Mouse (Mus musculus) layer of hippocampus, adult 2 months (tissue): ENCODE measurements at regions not wholly inside any gene's neighbourhood (a gene's known extent, or its start where the extent isn't known, plus 50 kb on each side); places are given as distances from the start of the nearest gene placed in this dataset.

Experiments used
- DNase-seq, 2 experiments: peaks; one replicate each; pipeline ENCODE4 v3.0.0; 2022; ENCODE audit warnings: low spot score in 2 of 2
- H3K27ac ChIP-seq: fragments of 200-600 bp; 2 replicates; pipeline ENCODE4 v1.8.1; 2022
- H3K4me3 ChIP-seq: fragments of 200-600 bp; 2 replicates; pipeline ENCODE4 v1.8.1; 2022; ENCODE audit warnings: mild to moderate bottlenecking
- CTCF ChIP-seq: fragments of 200-600 bp; conservative IDR thresholded peaks from 2 replicates; pipeline ENCODE4 v1.8.1; 2022; ENCODE audit warnings: antibody characterized with exemption, mild to moderate bottlenecking, moderate library complexity

GRCm38 (mm10) chr3:35225774-35226365 is 528.0 kb upstream of the Atp11b start:
- no peak for TF ChIP-seq CTCF
- Histone ChIP-seq H3K4me3 (peak overlapping the region; percentile 27), H3K27ac (peak overlapping the region; percentile 43; the same call in 1 of the 2 replicates)
- DNase-seq: no peak

DNA sequence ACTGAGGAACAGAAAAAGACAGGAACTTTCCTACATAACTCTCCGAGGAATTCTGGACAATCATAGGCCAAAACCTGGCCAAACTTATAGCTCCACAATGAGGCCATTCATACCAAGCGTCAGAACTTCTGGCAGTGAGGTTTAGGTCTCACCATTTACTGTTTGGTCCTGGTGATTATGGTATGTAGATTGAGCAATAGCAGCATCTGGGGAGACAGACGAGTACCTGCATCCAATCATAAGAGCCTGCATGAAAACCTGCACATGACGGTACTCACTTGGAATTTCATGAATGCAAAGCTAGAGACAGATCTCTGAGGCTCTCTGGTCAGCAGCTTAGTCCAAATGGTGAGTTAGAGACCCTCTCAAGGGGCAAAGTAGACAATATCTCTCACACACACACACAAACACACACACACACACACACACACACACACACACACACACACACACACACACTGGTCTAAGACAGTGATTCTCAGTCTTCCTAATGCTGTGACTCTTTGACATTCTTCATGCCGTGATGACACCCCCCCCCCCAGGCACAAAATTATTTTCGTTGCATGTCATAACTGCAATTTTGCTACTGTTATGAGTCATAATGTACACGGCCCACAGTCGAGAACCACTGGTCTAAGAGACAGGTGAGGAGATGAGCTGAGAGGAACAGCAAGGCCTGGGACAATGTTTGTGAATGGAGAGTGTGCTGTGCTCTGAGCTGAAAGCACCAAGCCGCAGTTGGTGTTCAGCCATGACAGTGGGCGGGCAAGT is 522.6 kb upstream of the Atp11b start:
- DNase-seq: no peak
- Histone ChIP-seq H3K27ac (no peak overlapping the region), H3K4me3 (no peak overlapping the region)
- no peak for TF ChIP-seq CTCF

DNA sequence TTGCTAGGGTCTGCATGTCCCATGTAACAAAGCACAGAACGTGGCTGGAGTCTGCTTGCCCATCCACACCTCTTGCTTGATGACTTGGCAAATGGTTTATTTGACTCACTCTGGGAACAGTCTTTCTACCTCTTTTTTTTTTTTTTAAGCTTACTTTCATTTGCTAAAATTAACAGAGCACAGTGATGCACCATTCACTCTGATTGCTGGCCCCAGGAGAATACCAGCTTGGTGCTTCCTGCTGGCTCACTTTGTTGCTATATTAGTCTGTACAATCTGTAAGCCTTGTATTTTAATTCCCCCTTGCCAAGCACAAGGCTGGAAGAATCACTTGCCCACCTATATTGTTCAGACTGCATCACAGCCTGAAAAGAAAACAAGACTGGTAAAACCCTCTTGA is 521.4 kb upstream of the Atp11b start:
- Histone ChIP-seq H3K27ac (no peak overlapping the region), H3K4me3 (no peak overlapping the region)
- TF ChIP-seq CTCF: no peak
- DNase-seq: no peak

GRCm38 (mm10) chr3:35235066-35235465 is 518.8 kb upstream of the Atp11b start:
- no peak for TF ChIP-seq CTCF
- no peak overlapping the region for H3K4me3 ChIP-seq
- H3K27ac ChIP-seq: no peak overlapping the region
- DNase-seq: no peak

DNA sequence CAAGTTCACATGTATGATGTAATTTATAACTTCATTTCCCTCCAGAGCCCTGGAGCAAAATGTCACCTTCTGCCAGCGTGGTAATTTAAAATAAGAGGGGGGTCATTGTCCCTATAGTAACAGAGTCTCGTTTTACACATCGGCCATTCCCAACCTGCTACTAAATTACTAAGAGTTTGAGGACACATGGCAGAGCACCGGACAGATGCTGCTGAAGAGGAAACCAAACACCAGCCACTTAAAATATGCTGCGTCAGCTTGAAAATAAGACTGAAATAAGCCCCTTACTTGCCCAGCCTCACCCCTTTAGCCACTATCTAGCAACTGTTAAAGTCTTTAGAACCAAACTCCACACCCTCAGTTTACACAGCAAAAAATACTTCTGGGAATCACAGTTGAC is 518.1 kb upstream of the Atp11b start:
- TF ChIP-seq CTCF: no peak
- DNase-seq: no peak
- Histone ChIP-seq H3K27ac (no peak overlapping the region), H3K4me3 (no peak overlapping the region)

DNA sequence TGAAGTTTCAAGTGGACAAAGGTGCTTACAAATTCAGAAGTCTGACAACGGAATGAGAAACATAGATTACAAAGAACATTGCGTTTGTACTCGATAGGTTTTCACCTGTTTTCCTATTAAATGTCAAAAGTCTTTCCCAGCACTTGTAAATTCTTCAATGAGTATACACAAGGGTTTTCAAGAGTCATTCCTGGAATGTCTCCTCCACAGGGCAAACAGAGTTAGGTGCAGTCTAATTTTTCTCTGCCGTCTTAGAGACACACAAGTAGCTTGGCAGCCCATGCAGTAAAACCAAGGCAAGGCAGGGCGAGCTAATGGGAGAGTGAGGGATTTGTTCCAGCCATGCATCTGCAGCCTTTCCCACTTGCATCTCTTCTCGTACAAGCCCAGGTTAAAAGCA is 516.6 kb upstream of the Atp11b start:
- no peak for DNase-seq
- no peak overlapping the region for H3K4me3 ChIP-seq
- no peak for TF ChIP-seq CTCF
- H3K27ac ChIP-seq: no peak overlapping the region

GRCm38 (mm10) chr3:35242349-35242748 is 511.6 kb upstream of the Atp11b start:
- TF ChIP-seq CTCF: no peak
- no peak overlapping the region for H3K4me3 ChIP-seq
- no peak overlapping the region for H3K27ac ChIP-seq
- no peak for DNase-seq

GRCm38 (mm10) chr3:35242871-35243529 is 510.9 kb upstream of the Atp11b start:
- H3K27ac ChIP-seq: no peak overlapping the region
- no peak for DNase-seq
- H3K4me3 ChIP-seq: no peak overlapping the region
- no peak for TF ChIP-seq CTCF

DNA sequence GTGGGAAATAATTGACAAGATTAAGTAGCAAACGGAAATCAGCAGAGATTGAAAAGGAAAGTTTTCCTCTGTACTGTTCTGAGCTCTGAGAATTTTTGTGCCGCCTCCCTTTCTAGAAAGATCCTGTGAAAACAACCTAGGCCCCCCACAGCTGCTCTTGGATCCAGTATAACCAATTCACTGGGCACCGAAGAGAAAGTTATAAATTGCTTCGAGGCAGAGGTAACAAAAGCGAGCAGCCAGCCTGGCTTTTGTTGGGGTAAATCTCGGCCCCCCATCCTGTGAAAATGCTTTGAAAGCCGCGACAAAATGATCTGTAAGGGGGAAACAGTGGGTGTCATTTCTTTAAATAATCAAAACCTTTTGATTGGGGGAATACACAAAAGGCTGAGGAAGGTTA is 508.9 kb upstream of the Atp11b start:
- Histone ChIP-seq H3K4me3 (no peak overlapping the region), H3K27ac (no peak overlapping the region)
- TF ChIP-seq CTCF: no peak
- no peak for DNase-seq

- no peak overlapping the region for H3K4me3 ChIP-seq
- no peak overlapping the region for H3K27ac ChIP-seq
- no peak for DNase-seq
- no peak for TF ChIP-seq CTCF
Measured at GRCm38 (mm10) chr3:35245946-35246665, 507.8 kb upstream of the Atp11b start.

- DNase-seq: no peak
- H3K4me3 ChIP-seq: no peak overlapping the region
- H3K27ac ChIP-seq: no peak overlapping the region
- TF ChIP-seq CTCF: no peak
Measured at GRCm38 (mm10) chr3:35249160-35249559, 504.7 kb upstream of the Atp11b start.

DNA sequence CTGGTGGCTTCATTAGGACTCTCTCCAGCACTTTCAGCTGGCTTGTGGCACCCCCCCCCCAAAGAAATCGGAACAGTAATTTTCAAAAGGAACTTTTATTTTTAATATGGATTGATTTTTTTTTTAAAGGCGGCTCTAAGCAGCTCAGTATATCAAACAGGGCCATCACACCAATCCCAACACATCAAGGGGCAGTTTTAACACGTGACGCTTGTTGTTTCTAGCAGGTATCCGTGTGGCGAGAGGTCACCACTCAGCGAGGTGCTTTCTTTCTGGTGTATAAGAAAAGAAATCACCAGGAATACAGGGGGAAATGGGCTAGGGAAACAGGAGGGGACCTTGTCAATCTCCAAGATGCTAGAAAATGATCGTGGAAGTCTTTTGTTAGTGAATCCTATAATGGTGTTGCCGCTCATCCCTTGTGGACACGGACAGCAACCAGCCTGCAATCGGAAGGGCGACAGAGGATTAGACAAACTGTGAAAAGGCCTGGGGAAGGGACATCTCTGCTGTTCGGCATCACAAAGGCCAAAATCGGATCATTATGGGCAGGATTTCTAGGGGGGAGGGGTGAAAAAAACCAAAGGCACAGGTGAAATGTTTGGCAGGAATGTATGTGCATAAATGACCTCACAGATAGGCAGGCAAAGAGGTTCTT is 503.7 kb upstream of the Atp11b start:
- no peak for DNase-seq
- H3K27ac ChIP-seq: no peak overlapping the region
- TF ChIP-seq CTCF: no peak
- no peak overlapping the region for H3K4me3 ChIP-seq

DNA sequence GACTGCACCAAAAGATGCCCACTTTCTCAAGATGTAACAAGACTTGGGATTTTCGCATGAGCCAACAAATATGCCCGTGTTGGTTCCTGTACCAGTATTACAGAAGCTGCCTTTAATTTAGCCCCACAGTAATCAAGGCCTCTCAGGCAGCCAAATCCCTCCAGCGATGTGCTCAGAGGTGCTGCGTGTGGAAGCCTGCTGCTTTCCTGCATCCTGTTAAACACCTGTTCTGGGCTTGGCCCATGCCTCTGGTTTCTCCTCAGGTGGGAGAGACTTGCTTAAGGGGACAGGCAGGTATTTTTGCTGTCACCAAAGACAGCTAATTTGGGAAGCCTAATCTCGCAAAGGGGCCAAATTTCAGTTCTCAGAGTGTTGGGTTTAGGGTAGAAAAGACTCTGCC is 500.0 kb upstream of the Atp11b start:
- Histone ChIP-seq H3K4me3 (no peak overlapping the region), H3K27ac (no peak overlapping the region)
- DNase-seq: no peak
- TF ChIP-seq CTCF: no peak
